Mouse (Mus musculus): ENCODE data around the gene Rab40c. TPM values are rescaled to one million over a fixed set of nuclear protein-coding genes. Genes with fewer than 3 reads are reported as not detected.

Gene Rab40c
- total RNA-seq, 2 experiments from 2014 or later: 7.9 to 12.0 TPM

DNA sequence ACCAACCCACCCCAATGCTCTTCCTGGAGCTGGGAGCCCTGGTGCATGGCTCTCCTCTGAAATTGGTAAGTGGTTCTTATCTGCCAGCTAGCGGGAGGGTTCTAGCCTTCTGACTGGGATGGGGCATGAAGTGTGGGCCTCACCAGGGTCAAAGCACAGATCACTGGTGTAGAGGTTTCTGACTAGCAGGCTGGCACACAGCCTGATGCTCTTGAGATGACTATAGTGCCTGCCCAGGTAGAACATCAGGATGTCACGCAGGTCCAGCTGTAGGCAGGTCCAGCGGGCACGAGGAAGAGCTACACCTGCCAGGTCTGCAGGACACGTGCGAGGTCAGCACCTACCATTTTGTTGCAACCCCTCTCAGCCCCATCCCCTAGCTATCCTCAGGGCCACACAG lies 59.3 kb downstream of the Rab40c start:
- ATAC-seq (replicated peaks; ENCODE audit: poor library complexity): no peak

DNA sequence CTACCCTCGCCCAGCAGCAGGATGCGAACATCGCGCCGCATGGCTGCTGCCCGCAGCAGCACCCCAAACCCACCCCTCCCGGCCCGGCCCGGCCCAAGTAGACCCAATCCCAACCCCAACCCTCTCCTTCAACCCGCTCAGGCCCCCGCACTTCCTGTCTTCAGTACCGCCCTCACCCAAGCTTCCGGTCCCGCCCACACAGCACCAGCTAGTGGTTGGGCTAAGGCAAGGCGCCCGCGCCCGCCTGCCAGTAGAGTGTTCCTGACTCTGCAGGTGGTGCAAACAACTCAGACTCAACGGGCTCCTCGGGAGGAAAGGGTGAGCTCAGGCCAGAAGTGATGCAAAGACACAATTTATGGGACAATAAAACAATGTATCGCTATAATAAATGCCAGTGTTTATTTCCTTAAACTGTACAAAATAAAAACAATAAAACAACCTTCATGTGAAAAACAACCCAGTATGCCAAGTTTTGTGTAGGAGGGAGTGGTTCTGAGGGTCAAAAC lies 75.1 kb downstream of the Rab40c start, which contains the start of gene Rhot2:
Rhot2 (minus strand) TSS at position 456 of the 506 bp plus-strand sequence.
- ATAC-seq (replicated peaks; ENCODE audit: poor library complexity): peak; percentile 97

DNA sequence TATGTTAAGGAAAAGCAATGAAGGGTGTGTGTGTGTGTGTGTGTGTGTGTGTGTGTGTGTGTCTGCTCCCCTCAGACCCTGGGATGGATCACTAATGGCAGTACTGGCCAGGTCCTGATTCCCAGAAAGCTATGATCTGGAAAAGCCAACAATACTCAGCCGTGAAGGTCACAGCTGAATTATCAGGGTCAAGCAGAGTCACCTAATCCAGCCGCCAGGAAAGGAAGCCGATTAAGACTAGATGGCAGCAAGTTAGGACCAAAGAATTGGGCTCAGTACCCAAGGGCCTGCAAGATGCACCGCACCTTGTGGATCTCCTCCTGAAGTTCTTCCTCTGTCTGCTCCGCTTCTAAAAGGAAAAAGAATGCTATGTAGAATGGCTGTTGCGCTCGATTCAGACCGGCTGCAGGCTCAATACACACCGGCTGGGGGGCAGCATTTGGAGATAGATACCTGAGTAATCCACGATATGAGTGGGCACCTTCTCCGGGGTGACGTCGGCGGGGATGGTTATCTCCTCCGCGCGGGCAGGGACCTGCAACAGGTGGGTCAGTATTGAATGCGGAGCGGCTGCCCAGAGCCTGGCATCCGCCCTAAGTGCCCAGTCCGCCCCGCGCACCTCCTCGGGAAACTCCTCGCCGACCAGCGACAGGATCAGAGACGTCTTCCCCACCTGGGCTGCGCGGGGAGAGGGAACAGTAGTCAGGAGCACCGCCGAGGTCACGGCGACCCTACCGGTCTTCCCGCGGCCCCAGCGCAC lies 75.7 kb downstream of the Rab40c start:
- ATAC-seq (replicated peaks; ENCODE audit: poor library complexity): peak; percentile 8; the same call in 1 of the 2 replicates

- no peak for ATAC-seq (replicated peaks; ENCODE audit: poor library complexity)
Measured at GRCm38 (mm10) chr17:25843122-25843521, 76.4 kb downstream of the Rab40c start.

- no peak for ATAC-seq (replicated peaks; ENCODE audit: poor library complexity)
Measured at GRCm38 (mm10) chr17:25842509-25842908, 77.0 kb downstream of the Rab40c start.

DNA sequence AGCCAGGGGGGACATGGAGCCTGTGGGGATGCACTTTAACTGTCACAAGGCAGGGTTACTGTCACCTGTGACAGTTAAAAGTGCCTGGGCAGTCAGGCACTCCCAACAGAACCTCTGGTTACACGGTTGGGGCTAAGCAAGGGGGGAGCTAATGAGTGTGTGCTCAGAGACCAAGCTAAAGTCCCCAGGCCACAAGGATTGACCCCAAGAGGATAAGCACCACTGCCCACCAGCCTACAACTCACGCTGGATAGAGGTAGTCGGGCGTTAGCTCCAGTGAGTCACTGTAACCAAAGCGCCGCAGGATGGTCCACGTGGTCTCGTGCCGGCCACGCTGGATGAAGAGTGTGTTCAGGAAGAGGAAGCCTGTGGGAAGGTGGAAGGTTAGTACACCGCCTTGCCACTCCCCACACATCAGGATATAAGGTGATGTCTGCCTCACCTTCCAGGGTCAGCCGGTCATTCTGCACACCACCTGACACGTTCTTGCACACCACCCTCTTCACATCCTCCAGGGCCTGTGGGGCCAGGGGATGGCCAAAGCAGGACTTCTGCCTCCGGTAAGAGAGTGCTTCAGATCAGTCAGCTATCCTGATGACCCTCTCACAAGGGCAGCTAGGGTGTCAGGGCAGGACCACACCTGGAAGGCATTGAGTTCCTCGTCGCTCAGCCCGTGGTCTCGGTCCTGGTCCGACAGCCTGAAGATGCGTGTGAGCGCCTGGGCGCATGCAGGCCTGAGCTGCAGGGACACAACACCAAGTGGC lies 78.2 kb downstream of the Rab40c start, which contains the start of gene Gm20683:
Gm20683 (minus strand) TSS at position 647 of the 764 bp plus-strand sequence.
- no peak for ATAC-seq (replicated peaks; ENCODE audit: poor library complexity)

- ATAC-seq (replicated peaks; ENCODE audit: poor library complexity): no peak
Measured at GRCm38 (mm10) chr17:25840519-25840918, 79.0 kb downstream of the Rab40c start.

DNA sequence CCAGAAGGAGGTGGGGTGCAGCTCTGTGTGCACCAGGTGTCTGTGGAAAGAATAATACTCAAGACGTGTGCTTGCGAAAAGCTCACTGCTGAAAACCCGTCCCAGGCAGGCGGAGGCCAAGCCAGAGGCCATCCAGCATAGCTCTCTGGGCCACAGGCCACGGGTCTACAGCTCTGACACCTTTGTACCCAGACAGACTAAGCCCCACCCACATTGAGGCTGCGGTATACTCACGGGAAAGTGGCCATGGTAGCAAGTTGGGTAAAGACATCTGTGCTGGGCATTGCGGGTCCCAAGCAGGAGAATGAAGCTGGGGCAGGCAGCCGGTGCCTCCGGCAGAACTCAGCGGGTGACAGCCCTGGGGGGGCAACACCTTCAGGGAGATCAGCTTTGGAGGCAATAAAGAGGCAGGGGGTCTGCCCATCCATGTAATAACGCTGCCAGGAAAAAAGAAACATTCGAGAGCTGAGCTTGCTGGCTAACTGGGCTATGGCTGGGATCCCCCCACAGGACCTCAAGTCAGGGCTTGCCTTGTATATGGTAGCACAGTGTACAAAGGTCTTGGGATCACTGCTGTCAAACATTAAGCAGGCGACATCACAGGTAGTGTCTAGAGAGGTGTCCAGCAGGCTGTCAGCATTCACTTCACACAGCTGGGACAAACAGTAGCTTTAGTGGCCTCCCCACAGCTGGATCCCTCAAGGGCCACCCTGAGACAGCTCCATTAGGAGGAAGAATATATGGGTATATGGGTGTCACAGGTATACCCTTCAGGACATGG lies 79.9 kb downstream of the Rab40c start:
- no peak for ATAC-seq (replicated peaks; ENCODE audit: poor library complexity)

- no peak for ATAC-seq (replicated peaks; ENCODE audit: poor library complexity)
Measured at GRCm38 (mm10) chr17:25838904-25839303, 80.6 kb downstream of the Rab40c start.

DNA sequence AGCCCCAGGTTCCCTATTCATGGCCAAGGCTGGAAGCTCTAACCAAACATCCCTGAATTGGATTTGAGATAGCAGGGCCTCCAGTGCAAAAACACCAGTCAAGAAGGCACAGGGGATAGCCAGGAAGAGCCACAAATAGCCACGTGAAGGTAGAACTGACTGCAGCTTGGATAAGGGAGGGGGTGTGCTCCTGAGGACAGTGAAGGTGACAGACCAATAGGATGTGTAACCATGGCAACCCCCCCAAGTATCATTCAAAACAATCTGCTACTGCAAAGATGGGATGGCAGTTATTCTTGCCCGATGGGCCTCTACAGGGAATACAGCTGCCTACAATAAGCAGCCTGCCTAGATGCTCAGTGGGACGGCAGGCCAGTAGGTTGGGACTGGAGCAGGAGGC lies 82.0 kb downstream of the Rab40c start:
- no peak for ATAC-seq (replicated peaks; ENCODE audit: poor library complexity)

- peak; percentile 48 for ATAC-seq (replicated peaks; ENCODE audit: poor library complexity)
Measured at GRCm38 (mm10) chr17:25837076-25837410, 82.5 kb downstream of the Rab40c start, which contains the start of gene Rhbdl1. TSS of gene Rhbdl1 (minus strand) at chr17:25837295.

GRCm38 (mm10) chr17:25836397-25837075 lies 83.0 kb downstream of the Rab40c start:
- no peak for ATAC-seq (replicated peaks; ENCODE audit: poor library complexity)

GRCm38 (mm10) chr17:25835816-25836215 lies 83.7 kb downstream of the Rab40c start:
- no peak for ATAC-seq (replicated peaks; ENCODE audit: poor library complexity)

- ATAC-seq (replicated peaks; ENCODE audit: poor library complexity): no peak
Measured at GRCm38 (mm10) chr17:25835301-25835700, 84.2 kb downstream of the Rab40c start.

- no peak for ATAC-seq (replicated peaks; ENCODE audit: poor library complexity)
Measured at GRCm38 (mm10) chr17:25834595-25835222, 84.8 kb downstream of the Rab40c start.

DNA sequence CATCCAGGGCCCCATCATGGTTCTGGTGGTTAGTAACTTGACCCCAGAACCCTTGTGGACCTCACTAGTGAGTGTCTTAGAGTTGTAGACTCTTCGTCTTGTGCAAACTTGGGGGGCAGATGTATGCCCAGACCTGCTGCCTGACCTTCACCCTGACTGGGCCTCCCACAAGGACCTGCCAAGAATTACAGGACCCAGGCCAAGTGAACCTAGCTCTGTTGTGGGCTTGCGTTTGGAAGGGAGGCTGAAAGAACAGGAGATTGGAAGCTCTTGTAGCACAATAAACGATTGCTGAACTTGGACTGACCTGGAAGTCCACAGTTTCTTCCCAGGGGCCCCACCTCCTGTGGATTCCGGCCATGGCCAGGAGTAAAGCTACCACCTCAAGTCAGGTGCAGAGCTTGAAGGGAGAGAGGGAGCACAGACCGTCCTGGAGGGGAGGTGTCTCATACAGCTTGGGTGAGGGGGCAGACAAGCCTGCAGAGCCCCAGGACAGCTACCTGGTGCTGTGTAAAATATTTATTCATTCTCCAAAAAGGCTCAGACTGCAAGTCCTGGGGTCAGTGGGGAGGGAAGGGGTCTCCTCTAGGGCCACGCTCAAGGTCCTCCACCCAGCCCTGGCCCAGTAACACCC lies 85.4 kb downstream of the Rab40c start:
- ATAC-seq (replicated peaks; ENCODE audit: poor library complexity): no peak

- ATAC-seq (replicated peaks; ENCODE audit: poor library complexity): peak; percentile 38
Measured at GRCm38 (mm10) chr17:25833291-25833663, 86.2 kb downstream of the Rab40c start, which contains the start of gene Stub1. TSS of gene Stub1 (minus strand) at chr17:25833404.

DNA sequence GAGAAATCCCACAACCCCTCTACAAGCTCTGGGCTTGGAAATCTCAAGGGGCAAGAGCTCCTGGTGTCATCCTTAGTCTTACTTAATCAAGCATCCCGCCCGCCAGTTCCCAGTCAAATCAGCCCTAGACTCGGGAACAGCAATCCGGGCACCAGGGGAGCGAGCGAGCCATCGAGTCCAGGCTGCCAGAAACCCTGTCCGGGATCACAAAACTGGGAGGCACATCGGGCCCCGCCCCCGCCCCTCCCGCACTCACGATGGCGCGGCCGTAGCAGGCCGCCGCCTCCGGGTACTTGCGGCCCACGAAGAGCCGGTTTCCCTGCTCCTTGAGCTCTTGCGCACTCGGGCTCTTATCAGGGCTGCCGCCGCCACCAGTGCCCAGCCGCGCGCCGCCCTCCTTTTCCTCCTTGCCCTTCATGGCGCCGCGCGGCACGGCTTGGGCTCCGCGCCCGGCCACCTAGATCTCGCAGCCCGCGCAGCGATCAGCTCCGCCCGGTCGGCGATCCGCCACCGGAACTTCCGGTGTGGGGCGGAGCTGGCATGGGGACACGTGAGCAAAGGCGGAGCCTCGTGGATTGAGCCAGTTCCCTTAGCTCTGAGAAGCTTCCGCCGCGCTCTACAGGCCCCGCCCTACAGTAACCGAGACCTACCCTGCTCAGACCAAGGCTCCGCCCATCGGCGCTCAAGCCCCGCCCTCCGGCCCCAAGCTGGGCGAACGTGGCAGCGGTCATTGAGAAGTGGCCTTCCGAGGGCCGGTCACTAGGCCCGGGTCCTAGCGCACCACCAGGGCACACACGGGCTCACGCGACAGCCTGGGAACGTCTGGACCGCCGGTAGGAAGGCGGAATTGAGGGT lies 86.9 kb downstream of the Rab40c start:
- ATAC-seq (replicated peaks; ENCODE audit: poor library complexity): peak; percentile 71
